Mouse (Mus musculus) layer of hippocampus, adult 9-10 months (tissue): ENCODE measurements around the gene Rps6ka2.
"Not testable (repeated sequence)": the region's sequence is repeated elsewhere in the genome, so short reads cannot be mapped to it uniquely, and the experiment has no call there.

Experiments used
- DNase-seq: peaks from one replicate; pipeline ENCODE4 v3.0.0; 2022; ENCODE audit warnings: low spot score

The Rps6ka2 gene

DNA sequence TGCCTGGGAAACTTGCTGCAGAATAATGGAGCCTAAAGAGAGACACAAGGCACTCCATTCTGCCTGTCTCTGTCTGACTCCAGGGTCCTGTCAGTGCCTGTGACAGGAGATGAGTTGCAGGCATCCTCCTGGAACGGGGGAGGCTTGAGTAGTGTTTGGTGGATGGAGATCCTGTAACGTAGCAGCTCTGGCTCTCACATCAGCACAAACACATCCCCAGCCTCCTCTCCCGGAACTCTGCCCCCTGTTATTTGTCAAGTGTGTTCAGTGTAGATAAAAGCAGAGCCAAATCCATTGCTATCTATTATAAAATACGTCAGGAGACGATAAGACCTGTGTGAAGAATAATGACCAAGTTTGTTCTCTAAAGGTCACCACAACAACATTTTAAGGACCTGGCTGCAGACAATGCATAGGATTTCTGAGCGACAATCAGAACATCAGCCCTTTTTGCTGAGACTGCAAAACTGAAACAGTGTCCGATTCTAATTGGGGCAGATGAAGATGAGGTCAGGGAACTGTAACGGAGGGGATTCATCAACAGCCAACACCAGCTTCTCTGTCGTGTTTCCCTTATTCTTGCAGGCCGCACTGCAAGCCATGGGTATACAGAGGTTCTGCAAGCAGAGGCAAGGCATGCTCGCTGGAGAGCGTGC, 99.4 kb downstream of the Rps6ka2 start:
- no peak for DNase-seq

DNA sequence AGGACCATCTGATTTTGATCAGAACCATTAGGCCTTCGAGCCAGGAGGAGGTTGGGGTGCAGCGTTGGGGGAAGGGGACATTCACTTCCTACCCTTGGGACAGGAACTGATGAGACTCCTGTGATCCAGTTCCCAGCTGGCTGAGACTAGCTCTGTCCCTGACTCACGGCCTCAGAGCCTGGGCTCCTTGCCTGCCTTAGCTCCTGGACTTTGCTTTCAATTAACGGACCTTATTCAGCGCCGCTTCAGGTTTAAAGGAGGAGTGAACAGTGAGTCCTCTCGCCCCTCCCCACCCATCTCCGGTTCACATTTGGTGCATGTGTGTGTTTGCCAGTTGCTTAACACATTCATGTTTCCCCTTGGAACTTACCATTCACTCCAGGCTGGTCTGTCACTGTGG, 100.6 kb downstream of the Rps6ka2 start:
- no peak for DNase-seq

DNA sequence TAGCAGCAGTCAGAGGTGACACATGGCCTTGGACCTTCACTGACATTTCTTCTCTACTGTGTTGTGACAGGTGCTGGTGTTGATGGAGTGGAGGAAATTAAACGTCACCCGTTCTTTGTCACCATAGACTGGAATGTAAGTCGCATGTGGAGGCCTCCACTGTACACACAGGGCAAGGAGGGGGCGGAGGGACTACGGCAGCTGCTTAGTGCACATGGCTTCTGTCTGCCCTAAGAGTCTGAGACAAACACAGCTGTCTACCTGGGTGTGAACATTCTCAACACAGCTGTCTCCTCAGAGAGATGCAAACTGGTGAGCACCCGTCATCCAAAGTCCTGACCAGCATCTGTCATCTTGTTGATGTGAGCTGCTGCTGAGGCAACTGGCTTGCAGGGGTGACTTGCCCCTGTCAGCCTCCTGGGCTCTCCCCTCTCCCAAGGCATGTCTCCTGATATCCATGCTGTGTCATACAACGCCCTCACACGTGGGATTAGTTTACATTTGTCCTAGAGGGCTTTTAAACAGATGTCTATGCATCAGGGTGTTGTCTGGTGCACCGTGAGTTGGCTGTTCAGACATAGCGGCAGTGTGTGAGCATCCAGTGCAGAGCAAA, 101.7 kb downstream of the Rps6ka2 start:
- DNase-seq: no peak

DNA sequence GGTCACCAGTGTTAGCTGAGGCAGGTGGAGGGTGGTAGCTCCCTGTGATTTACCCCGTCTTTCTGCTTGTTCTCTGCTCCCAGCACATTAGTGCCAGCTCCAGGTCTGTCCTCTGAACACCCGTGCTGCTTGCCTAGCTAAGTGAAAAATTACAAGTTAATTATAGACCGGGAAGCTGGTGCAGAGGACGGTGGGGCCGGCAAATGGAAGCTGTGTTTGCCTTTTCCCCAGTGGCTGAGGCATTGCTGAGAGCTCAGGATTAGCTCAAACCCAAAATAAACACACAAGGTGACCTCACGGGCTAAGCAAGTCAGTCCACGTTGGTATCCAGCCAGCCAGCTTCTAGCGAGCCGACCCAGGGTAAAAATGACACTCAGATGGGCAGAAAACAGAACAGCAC, 103.1 kb downstream of the Rps6ka2 start:
- no peak for DNase-seq

DNA sequence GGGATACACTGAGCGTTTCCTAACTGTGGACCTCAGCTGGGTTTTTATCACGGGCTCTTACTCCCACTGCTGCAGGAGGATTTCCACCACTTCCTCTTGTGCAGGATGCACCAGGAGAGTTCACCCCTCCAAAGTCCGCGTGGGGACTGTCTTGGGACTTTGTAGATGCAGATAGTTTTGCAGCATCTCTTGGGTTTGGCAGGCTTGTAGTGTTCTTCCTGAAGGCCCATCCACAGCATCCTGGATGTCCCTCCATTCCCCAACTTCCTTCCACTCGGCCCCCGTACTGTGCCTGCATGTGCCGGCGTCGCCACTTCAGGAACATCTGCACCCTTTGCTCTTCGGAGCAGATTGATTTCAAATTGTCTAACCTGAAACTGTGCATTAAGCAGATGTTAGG, 103.9 kb downstream of the Rps6ka2 start:
- no peak for DNase-seq

DNA sequence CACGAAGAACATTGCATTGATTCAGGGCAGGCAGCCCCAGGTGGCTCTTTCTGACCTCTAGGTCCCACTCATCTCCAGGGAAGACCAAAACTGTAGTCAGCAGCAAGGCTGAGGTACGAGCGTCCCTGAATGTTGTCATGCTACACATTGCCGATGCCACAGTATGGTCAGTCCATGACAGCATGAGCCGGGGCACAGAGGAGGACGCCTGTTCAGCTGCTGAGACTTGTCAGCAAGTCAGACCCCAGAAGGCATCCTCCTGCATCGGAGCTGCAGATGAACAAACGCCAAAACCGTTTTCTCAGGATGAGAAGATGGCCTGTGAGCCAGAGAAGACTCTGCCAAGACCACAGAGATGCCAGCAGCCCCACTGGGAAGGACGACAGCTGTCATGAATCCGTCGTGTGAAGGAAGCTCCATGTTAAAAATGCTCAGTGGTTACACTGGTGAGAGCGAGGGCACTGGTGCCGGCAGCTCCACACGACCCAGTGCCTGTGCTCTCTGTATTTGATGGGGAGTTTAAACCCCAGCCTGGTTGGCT, 108.9 kb downstream of the Rps6ka2 start:
- DNase-seq: no peak

DNA sequence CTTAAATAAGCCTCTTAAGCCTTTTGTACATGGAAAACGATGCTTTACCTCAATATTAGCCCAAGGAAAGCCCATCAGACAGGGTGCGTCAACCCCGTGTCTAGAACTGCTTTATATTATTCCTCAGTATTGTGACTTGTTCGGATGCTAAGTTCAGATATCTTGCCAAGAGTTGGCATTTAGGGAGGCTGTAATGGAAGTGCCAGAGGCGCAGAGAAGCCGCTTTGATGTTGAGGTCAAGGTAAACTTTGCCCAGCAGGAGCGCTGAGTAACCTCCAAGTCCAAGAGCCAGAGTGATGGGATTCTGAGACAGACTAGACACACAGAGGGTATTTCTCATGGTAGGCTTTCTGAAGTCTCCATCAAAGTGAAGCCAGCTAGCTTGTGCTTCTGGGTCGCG, 109.3 kb downstream of the Rps6ka2 start:
- no peak for DNase-seq

DNA sequence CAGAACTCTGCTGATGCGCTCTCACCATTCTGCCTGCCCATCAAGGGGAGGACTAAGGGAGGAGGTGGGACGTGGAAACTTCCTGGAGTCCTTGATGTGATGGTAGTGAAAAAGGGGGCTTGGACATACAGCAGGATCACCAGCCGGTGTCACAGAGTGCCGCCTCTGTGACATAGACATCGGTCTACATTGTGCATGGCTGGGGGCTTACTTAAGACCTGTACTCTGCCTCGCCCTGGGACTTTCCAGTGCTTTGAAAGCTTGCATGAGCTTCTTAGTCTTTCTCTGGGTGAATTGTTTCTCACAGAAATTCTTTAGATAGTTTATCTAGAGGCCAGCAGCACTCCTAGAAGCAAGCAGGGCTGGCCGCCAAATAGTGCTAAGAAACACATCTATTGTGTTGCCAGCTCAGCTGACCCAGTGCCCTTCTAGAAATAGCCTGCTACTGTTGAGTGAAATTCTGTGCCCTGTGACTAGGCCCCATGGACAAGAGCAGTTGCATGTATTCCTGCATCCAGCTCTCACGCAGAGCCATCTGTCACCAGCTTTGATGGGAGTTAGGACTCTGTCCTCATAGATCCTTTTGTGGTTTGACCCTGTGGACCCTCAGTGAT, 114.5 kb downstream of the Rps6ka2 start:
- DNase-seq: no peak

DNA sequence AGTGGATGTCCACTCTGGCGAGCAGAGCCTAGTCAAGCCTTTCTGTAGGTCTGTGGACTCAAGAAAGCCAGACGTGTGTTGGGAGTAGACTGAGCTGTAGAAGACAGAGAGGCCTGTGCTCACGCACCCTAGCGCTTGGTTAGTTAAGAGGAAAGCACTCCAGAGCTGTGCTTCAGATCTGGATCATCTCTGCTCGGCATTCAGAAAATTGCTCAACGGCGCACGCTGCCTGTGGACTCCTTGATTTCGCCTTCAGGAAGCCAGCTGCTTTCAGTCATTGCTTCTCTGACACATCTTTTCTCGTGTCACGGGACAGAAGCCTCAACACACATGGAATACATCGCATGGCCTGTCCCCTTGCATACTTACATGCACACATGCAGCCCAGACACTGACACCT, 115.4 kb downstream of the Rps6ka2 start:
- no peak for DNase-seq

DNA sequence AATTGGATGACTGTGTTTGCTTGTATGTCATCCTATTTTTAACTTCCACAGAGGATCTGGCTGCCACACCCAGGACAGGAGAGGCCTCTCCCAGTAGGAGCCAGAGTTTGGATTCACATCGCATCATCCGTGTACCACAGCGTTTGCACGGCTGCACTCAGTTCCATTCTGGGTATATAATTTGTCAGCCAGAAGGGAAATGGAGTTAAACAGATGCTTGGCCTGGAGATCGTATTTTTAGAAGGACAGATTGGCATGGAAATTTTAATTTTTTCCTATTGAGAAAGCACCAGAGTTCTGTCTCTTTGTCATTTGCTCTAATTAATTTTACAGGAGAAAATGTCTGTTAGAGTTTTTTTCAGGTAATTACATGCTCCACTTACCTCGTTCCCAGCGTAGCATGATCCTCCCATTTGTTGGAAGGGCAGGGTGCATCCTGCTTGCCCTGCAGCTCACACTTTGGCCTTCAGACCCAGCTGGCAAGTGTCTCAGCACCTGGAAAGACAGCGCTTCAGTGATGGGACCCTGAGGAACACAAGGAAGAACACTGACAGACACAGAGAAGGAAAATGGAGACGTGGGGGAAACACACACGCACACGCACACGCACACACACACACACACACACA, 116.6 kb downstream of the Rps6ka2 start:
- DNase-seq: no peak

DNA sequence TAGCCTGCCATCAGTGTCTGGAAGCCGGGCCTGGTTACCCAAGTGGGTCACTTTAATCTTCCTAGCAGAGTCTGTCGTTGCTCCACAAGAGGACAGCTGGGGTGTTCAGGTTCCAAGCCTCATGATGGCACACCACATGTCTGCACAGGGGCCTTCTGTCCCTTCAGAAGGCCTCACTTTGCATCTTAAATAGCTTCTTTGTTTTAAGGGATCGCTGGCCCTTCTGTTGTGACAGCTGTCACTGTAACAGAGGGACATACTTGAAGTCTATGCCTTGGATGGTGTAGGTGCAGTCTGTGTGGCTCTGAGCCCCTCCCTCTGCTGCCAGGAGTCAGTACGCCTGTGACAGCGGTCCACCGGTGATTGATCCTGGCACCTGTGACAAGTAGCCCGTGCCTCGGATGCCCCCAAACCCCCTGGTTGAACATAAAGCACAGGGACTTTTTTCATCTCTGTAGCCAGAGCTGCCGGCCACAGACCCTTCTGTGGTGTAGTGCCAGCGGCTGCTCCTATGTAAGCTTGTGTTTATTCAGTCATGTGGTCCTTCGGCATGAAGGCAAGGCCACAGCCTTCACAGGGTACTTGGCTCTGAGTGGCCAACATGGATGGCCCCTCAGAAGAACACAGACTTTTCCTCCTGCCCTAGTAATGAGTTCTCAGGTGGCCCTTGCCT, 122.2 kb downstream of the Rps6ka2 start:
- no peak for DNase-seq

DNA sequence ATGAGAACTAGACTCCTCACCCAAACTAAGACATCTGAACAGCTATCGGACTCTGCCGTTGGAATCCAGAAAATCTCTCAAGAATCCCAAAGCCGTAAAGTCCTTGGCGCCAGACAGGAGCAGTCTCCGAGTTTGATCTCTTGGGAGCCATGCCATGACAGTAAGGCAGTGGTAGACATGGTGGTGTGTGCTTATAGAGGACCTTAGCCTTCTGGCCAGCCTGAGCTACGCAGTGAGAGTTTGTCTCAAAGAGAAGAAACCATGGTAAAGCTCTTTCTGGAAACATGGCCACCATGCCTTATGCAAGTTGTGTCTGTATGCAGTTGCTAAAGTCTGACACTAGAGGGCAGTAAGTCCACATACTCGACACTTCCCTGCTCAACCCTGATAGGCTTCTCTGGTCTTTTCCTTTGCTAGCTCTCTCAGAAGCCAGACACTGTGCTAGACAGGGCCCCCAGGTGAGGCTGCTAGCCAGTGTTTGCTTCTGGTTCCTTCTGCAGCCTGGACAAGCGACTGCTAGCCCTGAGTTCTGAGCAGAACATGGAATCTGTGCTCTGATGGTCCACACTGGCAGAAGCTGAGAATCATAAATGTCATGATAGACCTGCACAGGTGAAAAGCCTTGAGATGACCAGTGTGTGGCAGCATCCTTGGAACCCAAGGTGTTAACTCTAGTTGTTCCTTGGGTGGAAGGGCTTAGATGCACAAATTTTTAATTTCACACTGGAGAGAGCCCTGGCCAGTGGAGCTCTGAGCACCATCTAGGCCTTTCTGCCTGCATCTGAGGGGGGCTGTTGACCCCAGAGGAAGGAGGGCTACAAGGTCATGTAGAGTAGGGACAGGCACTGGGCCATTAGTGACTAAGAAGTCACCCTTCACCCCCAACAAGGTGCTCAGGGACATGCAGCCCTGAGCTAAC, 136.6 kb downstream of the Rps6ka2 start:
- peak; percentile 78 for DNase-seq

DNA sequence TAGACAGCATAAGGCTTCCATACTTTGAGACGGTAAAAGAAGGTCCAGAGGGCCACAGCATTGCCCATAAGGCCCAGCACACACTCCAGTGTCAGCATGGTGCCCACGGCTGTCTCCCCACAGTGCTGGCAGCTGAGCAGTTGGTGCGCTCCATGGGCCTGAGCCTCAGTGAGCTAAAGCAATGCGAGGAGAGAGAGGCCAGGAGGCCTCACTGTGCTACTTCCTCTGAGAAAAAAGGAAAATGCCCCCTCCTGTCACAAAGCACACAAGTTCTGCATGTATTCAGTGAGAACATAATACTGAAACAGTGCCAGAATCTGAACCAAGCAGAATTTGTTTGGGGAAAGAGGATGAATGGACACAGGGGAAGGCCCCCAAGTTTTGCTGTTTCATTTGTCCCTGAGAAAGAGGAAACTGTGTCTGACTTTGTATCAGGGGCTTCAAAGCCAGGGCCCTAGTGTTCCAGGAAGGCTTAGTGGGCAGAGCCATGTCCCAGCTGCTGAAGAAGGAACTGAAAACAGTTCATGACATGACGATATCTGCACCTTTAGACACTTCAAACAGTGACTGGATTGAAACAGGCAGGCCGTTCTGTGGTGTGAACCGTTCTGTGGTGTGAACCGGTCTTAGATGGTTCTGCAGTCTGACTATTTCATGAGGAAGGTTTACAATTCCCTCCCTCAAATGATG, 145.9 kb downstream of the Rps6ka2 start:
- DNase-seq: not testable (repeated sequence)

DNA sequence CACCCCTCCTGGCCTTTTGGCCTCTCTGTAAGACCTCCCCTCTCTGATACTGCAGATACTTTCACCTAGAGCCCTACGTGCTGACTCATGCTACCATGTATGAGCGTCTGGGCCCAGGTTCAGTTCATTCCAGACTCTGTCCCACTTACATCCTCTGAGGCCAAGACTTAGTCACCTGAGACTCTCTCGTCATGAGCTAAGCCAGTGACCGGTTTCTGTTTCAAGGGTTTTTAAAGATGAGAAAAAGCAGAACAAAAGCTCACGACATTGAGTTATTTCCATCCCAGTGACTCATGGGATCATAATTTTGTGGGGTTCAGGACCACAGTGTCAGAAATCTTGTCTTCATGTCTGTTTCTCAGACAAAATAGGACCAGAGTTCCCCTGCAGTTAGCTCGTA, 149.9 kb downstream of the Rps6ka2 start:
- DNase-seq: not testable (repeated sequence)

DNA sequence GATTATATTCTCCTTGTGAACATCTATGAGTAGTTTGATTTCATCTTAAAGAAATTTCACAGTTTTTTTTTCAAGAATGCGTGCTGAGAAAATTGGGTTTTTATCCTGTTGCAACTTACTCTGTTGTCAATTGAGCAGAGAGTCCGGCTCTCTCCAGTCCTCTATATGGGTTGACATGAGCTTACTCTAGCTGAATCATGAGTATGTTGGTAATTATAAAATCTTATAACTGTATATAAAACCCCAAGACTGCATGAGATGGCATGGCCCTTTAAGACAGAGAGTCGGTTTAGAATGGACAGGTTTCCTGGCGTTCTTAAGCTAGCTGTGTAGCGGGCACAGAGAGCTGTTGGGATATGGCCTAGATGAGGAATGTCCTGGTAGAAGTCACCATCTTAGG, 154.4 kb downstream of the Rps6ka2 start, which contains the start of gene Tcp10a:
Tcp10a (plus strand) TSS at position 301 of the 400 bp plus-strand sequence.
- not testable (repeated sequence) for DNase-seq

DNA sequence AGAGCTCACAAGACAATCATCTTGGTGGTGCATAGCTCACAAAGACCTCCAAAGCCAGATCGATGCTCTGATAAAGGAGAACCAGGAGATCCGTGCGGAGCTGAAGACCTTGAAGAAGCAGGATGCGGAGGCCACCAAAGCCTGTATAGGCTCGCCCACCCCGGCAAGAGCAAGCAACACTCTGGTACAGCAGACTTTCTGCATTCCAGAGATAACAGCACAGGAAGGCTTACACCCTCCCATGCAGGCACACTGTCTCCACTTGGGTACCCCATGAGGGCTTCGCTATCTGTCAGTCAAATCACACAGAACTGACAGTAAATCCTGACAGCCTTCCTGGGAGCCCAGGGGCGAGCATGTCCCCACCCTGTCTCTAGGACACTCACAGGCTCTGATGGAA, 156.5 kb downstream of the Rps6ka2 start:
- DNase-seq: not testable (repeated sequence)

DNA sequence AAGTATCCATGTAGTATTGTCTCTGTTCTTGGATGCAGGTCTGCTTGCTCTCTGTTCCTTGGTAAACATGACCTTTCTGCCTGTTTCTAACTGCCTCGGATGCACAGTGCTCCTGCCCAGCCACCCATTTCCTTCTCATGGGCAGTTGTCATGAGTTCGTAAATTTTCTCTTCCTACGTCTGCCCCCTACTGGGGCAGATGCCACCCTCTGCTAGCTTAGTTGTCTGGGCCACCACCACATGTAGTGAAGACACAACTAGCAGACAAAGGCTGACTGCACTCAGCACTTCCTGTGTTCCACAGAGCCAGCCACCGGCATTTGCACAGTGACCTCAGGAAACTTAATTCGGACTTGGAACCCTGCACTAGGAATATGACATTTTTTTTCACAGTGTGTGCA, 162.8 kb downstream of the Rps6ka2 start:
- DNase-seq: not testable (repeated sequence)

DNA sequence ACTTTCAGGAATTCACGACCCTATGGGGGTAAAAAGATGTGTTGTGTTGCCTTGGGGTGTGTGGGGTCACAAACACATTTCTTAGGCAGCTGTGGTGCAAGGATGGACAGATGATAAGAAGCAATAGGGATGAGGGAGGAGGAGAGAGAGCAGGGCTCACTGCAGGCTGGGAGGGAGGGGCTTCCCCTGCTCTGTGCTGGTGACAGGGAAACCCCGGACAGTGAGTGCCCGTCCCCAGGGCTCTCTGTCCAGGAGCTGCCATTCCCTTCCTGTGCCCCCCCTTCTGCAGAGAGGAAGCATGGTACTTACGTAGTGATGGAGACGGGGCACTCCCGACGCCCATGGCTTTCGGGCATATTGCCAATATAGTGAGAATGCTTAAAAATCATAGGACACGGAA, 167.5 kb downstream of the Rps6ka2 start:
- DNase-seq: not testable (repeated sequence)

DNA sequence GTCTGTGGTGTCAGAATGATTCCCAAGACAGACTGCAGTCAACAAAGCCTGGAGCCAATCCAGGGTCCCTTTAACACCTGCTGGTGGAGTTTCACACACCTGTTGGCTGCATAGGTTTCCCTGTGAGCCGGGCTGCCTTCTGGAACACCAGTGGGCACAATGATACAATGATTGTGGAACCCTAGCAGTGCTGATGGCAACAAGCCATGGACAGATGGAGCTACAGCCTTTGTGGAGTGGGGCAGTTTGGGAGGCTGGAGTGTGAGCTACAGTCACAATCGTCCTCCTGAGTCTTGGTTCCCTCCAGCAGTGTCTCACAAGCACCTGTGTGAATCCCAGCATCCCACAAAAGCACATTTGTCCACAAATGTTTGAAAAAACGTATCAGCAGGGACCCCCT, 178.8 kb downstream of the Rps6ka2 start:
- DNase-seq: not testable (repeated sequence)

DNA sequence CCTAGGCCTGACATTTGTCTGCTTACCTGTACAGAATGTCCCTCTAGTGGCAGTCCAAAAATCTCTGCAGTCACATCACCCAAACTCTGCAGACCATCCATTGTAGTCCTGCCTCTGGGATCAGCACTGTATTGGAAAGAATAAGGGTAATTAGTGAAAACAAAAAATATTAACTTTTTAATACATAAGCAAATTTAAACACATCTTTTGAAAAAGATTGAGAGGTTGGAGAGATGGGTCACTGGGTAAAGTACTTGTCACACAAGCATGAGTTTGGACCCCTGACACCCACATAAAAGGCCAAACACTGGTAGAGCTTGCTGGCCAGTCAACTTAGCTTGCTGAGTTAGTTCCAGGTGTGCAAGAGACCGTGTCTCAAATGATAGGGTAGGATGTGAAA, 182.7 kb downstream of the Rps6ka2 start, which contains the start of gene Ttll2:
Ttll2 (minus strand) TSS at position 101 of the 400 bp plus-strand sequence.
- DNase-seq: not testable (repeated sequence)
